Mouse (Mus musculus) kidney, adult 8-10 months (tissue): ENCODE measurements around the gene H2afj.
A peak's percentile ranks its signal among the peaks of the same experiment; 100 is the strongest.

ENCODE experiments used
- DNase-seq, 2 experiments: peaks; one replicate each; pipeline ENCODE4 v3.0.0; 2022

H2afj gene

GRCm38 (mm10) chr6:136848399-136848798, 40.4 kb downstream of the H2afj start:
- DNase-seq: no peak

- no peak for DNase-seq
Measured at GRCm38 (mm10) chr6:136848971-136849370, 40.9 kb downstream of the H2afj start.

- no peak for DNase-seq
Measured at GRCm38 (mm10) chr6:136850267-136850666, 42.2 kb downstream of the H2afj start.

GRCm38 (mm10) chr6:136852348-136852747, 44.3 kb downstream of the H2afj start:
- peak; percentile 31 to 43 for DNase-seq

GRCm38 (mm10) chr6:136852762-136853161, 44.7 kb downstream of the H2afj start:
- DNase-seq: peak in 1 of 2 experiments; percentile 14

GRCm38 (mm10) chr6:136854361-136854781, 46.3 kb downstream of the H2afj start:
- DNase-seq: no peak

GRCm38 (mm10) chr6:136855183-136855582, 47.1 kb downstream of the H2afj start:
- no peak for DNase-seq

- peak in 1 of 2 experiments; percentile 12 for DNase-seq
Measured at GRCm38 (mm10) chr6:136856071-136856636, 48.1 kb downstream of the H2afj start.

GRCm38 (mm10) chr6:136857186-136857872, 49.3 kb downstream of the H2afj start, which contains the start of gene Art4:
Gene Art4, minus strand, starts transcription at chr6:136857733.
- DNase-seq: no peak

GRCm38 (mm10) chr6:136857873-136858260, 49.8 kb downstream of the H2afj start:
- DNase-seq: peak in 1 of 2 experiments; percentile 36

- DNase-seq: no peak
Measured at GRCm38 (mm10) chr6:136858420-136858819, 50.4 kb downstream of the H2afj start.
